Mouse (Mus musculus): Measurements from ENCODE around the gene Adh1.

Gene Adh1

GRCm38 (mm10) chr3:138285986-138286385 is 25.2 kb downstream of the Adh1 start:
- no peak for DNase-seq (ENCODE audit: low read depth, low spot score)

GRCm38 (mm10) chr3:138287686-138288085 is 26.9 kb downstream of the Adh1 start:
- DNase-seq (ENCODE audit: low read depth, low spot score), result no peak

GRCm38 (mm10) chr3:138290672-138291071 is 29.9 kb downstream of the Adh1 start:
- no peak for DNase-seq (ENCODE audit: low read depth, low spot score)

GRCm38 (mm10) chr3:138291529-138292117 is 30.8 kb downstream of the Adh1 start:
- no peak for DNase-seq (ENCODE audit: low read depth, low spot score)

- DNase-seq (ENCODE audit: low read depth, low spot score), result no peak
Measured at GRCm38 (mm10) chr3:138293298-138293895, 32.6 kb downstream of the Adh1 start.

- no peak for DNase-seq (ENCODE audit: low read depth, low spot score)
Measured at GRCm38 (mm10) chr3:138300130-138300529, 39.3 kb downstream of the Adh1 start.

- no peak for DNase-seq (ENCODE audit: low read depth, low spot score)
Measured at GRCm38 (mm10) chr3:138302676-138303075, 41.9 kb downstream of the Adh1 start.

GRCm38 (mm10) chr3:138303771-138304488 is 43.1 kb downstream of the Adh1 start:
- no peak for DNase-seq (ENCODE audit: low read depth, low spot score)

GRCm38 (mm10) chr3:138304489-138304871 is 43.7 kb downstream of the Adh1 start:
- no peak for DNase-seq (ENCODE audit: low read depth, low spot score)

GRCm38 (mm10) chr3:138305486-138306289 is 44.9 kb downstream of the Adh1 start:
- DNase-seq (ENCODE audit: low read depth, low spot score), result peak; percentile 4

- DNase-seq (ENCODE audit: low read depth, low spot score), result no peak
Measured at GRCm38 (mm10) chr3:138306290-138306683, 45.5 kb downstream of the Adh1 start.

- no peak for DNase-seq (ENCODE audit: low read depth, low spot score)
Measured at GRCm38 (mm10) chr3:138309910-138310309, 49.1 kb downstream of the Adh1 start.

- DNase-seq (ENCODE audit: low read depth, low spot score), result no peak
Measured at GRCm38 (mm10) chr3:138311015-138311414, 50.2 kb downstream of the Adh1 start.

- DNase-seq (ENCODE audit: low read depth, low spot score), result no peak
Measured at GRCm38 (mm10) chr3:138312965-138313364, 52.2 kb downstream of the Adh1 start, which contains the start of gene Adh6a. Adh6a (plus strand) TSS chr3:138313286.

GRCm38 (mm10) chr3:138316908-138317472 is 56.2 kb downstream of the Adh1 start:
- no peak for DNase-seq (ENCODE audit: low read depth, low spot score)

- no peak for DNase-seq (ENCODE audit: low read depth, low spot score)
Measured at GRCm38 (mm10) chr3:138325001-138325400, 64.2 kb downstream of the Adh1 start.

GRCm38 (mm10) chr3:138325466-138325865 is 64.7 kb downstream of the Adh1 start:
- DNase-seq (ENCODE audit: low read depth, low spot score), result no peak

GRCm38 (mm10) chr3:138333910-138334309 is 73.1 kb downstream of the Adh1 start:
- no peak for DNase-seq (ENCODE audit: low read depth, low spot score)

- DNase-seq (ENCODE audit: low read depth, low spot score), result no peak
Measured at GRCm38 (mm10) chr3:138334320-138334719, 73.5 kb downstream of the Adh1 start.

- DNase-seq (ENCODE audit: low read depth, low spot score), result no peak
Measured at GRCm38 (mm10) chr3:138335566-138335965, 74.8 kb downstream of the Adh1 start.

GRCm38 (mm10) chr3:138336104-138336754 is 75.4 kb downstream of the Adh1 start:
- DNase-seq (ENCODE audit: low read depth, low spot score), result no peak

All from telencephalon, adult 2 months (tissue).